ENCODE assay signal across 9 mouse cellular contexts in genomic region chr11:79144043-79144591, GRCm38 (mm10). TPM values are rescaled to one million over a fixed set of nuclear protein-coding genes. Genes with fewer than 3 reads are reported as not detected.
DNase-seq lines count a peak whose midpoint lies in the region; ATAC-seq lines count a peak whose summit lies in the region.
"Had no signal": no experiment of that assay in that cellular context is flagged by ENCODE, and none has a peak within 500 bp of the region (broad histone marks: within the 10 kb centered on the region; RNA-seq: fewer than 3 reads in every experiment).

No protein-coding gene starts in this region.

- intact Hi-C loops in heart, postnatal 36 days (cut with DNase I), result loop anchor here (5.0 kb wide), 1 partner anchor 37 kb away; no protein-coding TSS in a partner anchor

- WGBS in heart, embryonic 13.5 days, result 73% methylated on average over 2 of the region's 2 CpGs
- WGBS in hindbrain, embryonic 12.5 days, result 89% methylated on average over 2 of the region's 2 CpGs
- WGBS in midbrain, embryonic 13.5 days, result 81% methylated on average over 2 of the region's 2 CpGs

- H3K27ac ChIP-seq in heart, embryonic 13.5 days (replicated peaks), result no peak overlapping the region
- no peak overlapping the region for H3K27ac ChIP-seq in hindbrain, embryonic 12.5 days
- H3K27ac ChIP-seq in midbrain, embryonic 13.5 days, result no peak overlapping the region

- H3K4me1 ChIP-seq in heart, embryonic 13.5 days, result peaks cover 62% of the 10 kb centered on the region
- peaks cover 38% of the 10 kb centered on the region for H3K4me1 ChIP-seq in hindbrain, embryonic 12.5 days
- H3K4me1 ChIP-seq in midbrain, embryonic 13.5 days (replicated peaks), result peaks cover 24% of the 10 kb centered on the region

- no peak for ATAC-seq in heart, embryonic 13.5 days (ENCODE audit: extremely low read depth, insufficient number of reproducible peaks, low FRiP score, low TSS enrichment)
- no peak for ATAC-seq in hindbrain, embryonic 12.5 days (ENCODE audit: low FRiP score)
- ATAC-seq in midbrain, embryonic 13.5 days, result no peak

- peak overlapping the region; percentile 96; the same call in 1 of the 2 replicates for H3K9ac ChIP-seq in heart, embryonic 13.5 days
- H3K9ac ChIP-seq in hindbrain, embryonic 12.5 days, result no peak overlapping the region
- peak overlapping the region; percentile 87; the same call in 1 of the 2 replicates for H3K9ac ChIP-seq in midbrain, embryonic 13.5 days (replicated peaks)

- DNase-seq in heart, postnatal 36 days, result no peak
- DNase-seq in NIH3T3 (ENCODE audit: low read depth), result peak; percentile 27
- no peak for DNase-seq in urinary bladder, postnatal 36 days (ENCODE audit: low spot score in 2 of 2)
- no peak for DNase-seq in gastrocnemius, adult 18-20 months (ENCODE audit: low spot score)
- DNase-seq in frontal cortex, postnatal 25 days (ENCODE audit: low spot score in 2 of 2), result no peak
- DNase-seq: adrenal gland, adult 8-10 months had no signal

- H3K4me2 ChIP-seq in heart, embryonic 13.5 days, result peak overlapping the region; percentile 85
- peak overlapping the region; percentile 76 for H3K4me2 ChIP-seq in hindbrain, embryonic 12.5 days (replicated peaks)
- peak overlapping the region; percentile 77 for H3K4me2 ChIP-seq in midbrain, embryonic 13.5 days (replicated peaks)

- peak overlapping the region; percentile 85 for H3K4me3 ChIP-seq in heart, embryonic 13.5 days
- H3K4me3 ChIP-seq in hindbrain, embryonic 12.5 days, result no peak overlapping the region
- peak overlapping the region; percentile 9; the same call in 1 of the 2 replicates for H3K4me3 ChIP-seq in midbrain, embryonic 13.5 days (replicated peaks)

- H3K9me3 ChIP-seq in heart, embryonic 13.5 days, result no peaks in the 10 kb centered on the region
- no peaks in the 10 kb centered on the region for H3K9me3 ChIP-seq in hindbrain, embryonic 12.5 days (replicated peaks)
- H3K9me3 ChIP-seq in midbrain, embryonic 13.5 days, result no peaks in the 10 kb centered on the region

- no peaks in the 10 kb centered on the region for H3K27me3 ChIP-seq in heart, embryonic 13.5 days (replicated peaks)
- no peaks in the 10 kb centered on the region for H3K27me3 ChIP-seq in hindbrain, embryonic 12.5 days
- H3K27me3 ChIP-seq in midbrain, embryonic 13.5 days, result no peaks in the 10 kb centered on the region

- no peaks in the 10 kb centered on the region for H3K36me3 ChIP-seq in heart, embryonic 13.5 days
- H3K36me3 ChIP-seq in hindbrain, embryonic 12.5 days, result no peaks in the 10 kb centered on the region
- no peaks in the 10 kb centered on the region for H3K36me3 ChIP-seq in midbrain, embryonic 13.5 days

RNA-seq across cellular contexts. Expression of gene Ksr1, which starts 2.1 kb away (rescaled TPM):
- 2.2 and 2.4 TPM in 2 replicates for polyA plus RNA-seq in heart, embryonic 13.5 days (2015; fragmentation: Nextera tagmentation; extraction: Ambion mirVana)
- total RNA-seq in heart, postnatal 36 days (2021), result 1 to 10 TPM; 6.6 to 6.7 TPM
- polyA plus RNA-seq in hindbrain, embryonic 12.5 days (2016; fragmentation: Nextera tagmentation; extraction: Ambion mirVana), result 3.4 and 3.5 TPM in 2 replicates
- 2.3 and 3.7 TPM in 2 replicates for polyA plus RNA-seq in midbrain, embryonic 13.5 days (2015; fragmentation: Nextera tagmentation; extraction: Ambion mirVana)
- 100 to 1,000 TPM; 103 to 116 TPM for total RNA-seq in gastrocnemius, adult 18-20 months (2021)
